24 mouse cellular contexts compared by ENCODE assay signal in the genomic region with DNA sequence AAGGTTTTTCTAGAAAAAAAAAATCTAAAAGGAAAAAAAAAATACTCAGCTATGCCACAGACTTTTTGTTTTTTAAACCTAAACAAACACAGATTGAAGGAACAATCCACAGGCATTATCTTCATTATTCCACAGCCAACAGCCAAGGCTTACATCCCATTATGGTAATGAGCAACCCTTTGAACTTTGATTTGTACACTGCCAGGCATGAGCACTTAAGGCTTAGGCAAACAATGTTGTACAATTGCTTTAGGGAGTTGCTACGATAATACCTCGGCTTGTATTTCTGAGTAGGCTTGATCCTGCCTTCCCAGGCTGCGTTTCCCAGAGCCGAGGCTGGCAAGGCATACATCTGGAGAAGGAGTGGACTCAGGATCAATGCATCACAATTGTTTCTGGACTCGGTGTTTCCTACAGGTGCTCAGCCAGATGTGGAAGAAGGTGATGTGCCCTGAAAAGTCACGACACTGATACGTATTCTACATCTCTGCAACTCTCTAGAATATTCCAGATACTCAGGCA.
A peak's percentile ranks its signal among the peaks of the same experiment; 100 is the strongest.
DNase-seq lines count a peak whose midpoint lies in the region; ATAC-seq and TF ChIP-seq lines count a peak whose summit lies in the region.
"Had no signal": no experiment of that assay in that cellular context is flagged by ENCODE, and none has a peak within 500 bp of the region (broad histone marks: within the 10 kb centered on the region; RNA-seq: fewer than 3 reads in every experiment).

No protein-coding gene starts in this region.

- H3K4me2 ChIP-seq in embryonic facial prominence, embryonic 11.5 days (ENCODE audit: low read depth, low read length) = no peak overlapping the region
- H3K4me2 ChIP-seq in midbrain, embryonic 11.5 days = no peak overlapping the region
- H3K4me2 ChIP-seq in midbrain, postnatal 0 days (ENCODE audit: low read depth, low read length, poor library complexity, severe bottlenecking) = no peak overlapping the region
- no peak overlapping the region for H3K4me2 ChIP-seq in midbrain, embryonic 13.5 days (replicated peaks)
- H3K4me2 ChIP-seq in stomach, postnatal 0 days (replicated peaks; ENCODE audit: low read depth) = no peak overlapping the region
- H3K4me2 ChIP-seq: heart, embryonic 15.5 days; kidney, embryonic 15.5 days; limb, embryonic 13.5 days had no signal

- TF ChIP-seq CTCF in midbrain, postnatal 0 days (IDR thresholded peaks at IDR 0.05) = no peak
- no peak for TF ChIP-seq CTCF in stomach, postnatal 0 days (IDR thresholded peaks at IDR 0.05; ENCODE audit: low read depth)

- ATAC-seq in embryonic facial prominence, embryonic 11.5 days (replicated peaks; ENCODE audit: insufficient number of reproducible peaks, low FRiP score, low TSS enrichment, low read depth) = no peak
- peak; percentile 92 for ATAC-seq in midbrain, embryonic 11.5 days (ENCODE audit: low FRiP score)
- no peak for ATAC-seq in midbrain, postnatal 0 days (ENCODE audit: low FRiP score)
- peak; percentile 72; the same call in 1 of the 2 replicates for ATAC-seq in midbrain, embryonic 13.5 days
- peak; percentile 91 for ATAC-seq in stomach, postnatal 0 days (ENCODE audit: low FRiP score, low TSS enrichment)
- ATAC-seq: activated CD4-positive, CD25-positive, alpha-beta regulatory T cell, adult 4 months; CD4-positive, CD25-positive, alpha-beta regulatory T cell, adult 4 months; Patski had no signal

- no peak overlapping the region for H3K4me3 ChIP-seq in embryonic facial prominence, embryonic 11.5 days (ENCODE audit: low read depth, low read length)
- H3K4me3 ChIP-seq in embryonic facial prominence, embryonic 10.5 days = no peak overlapping the region
- H3K4me3 ChIP-seq in midbrain, embryonic 11.5 days (ENCODE audit: low read depth, low read length) = no peak overlapping the region
- H3K4me3 ChIP-seq in midbrain, postnatal 0 days (ENCODE audit: low read depth, low read length) = no peak overlapping the region
- H3K4me3 ChIP-seq in midbrain, embryonic 13.5 days (replicated peaks) = no peak overlapping the region
- no peak overlapping the region for H3K4me3 ChIP-seq in stomach, postnatal 0 days (ENCODE audit: low read depth, low read length)
- H3K4me3 ChIP-seq: erythroblast, embryonic 14.5 days; heart, embryonic 15.5 days; kidney, embryonic 15.5 days; limb, embryonic 13.5 days had no signal

- H3K4me1 ChIP-seq in embryonic facial prominence, embryonic 11.5 days (ENCODE audit: control insufficient read depth, insufficient read depth, low read length) = no peaks in the 10 kb centered on the region
- H3K4me1 ChIP-seq in embryonic facial prominence, embryonic 10.5 days = no peaks in the 10 kb centered on the region
- no peaks in the 10 kb centered on the region for H3K4me1 ChIP-seq in midbrain, embryonic 11.5 days (ENCODE audit: control insufficient read depth, insufficient read depth, low read length)
- H3K4me1 ChIP-seq in midbrain, postnatal 0 days (ENCODE audit: insufficient read depth, low read length) = no peaks in the 10 kb centered on the region
- H3K4me1 ChIP-seq in midbrain, embryonic 13.5 days (replicated peaks) = 0 out of 2 replicates have a peak, but pooled peaks cover 8% of the 10 kb centered on the region
- H3K4me1 ChIP-seq in stomach, postnatal 0 days (replicated peaks; ENCODE audit: control insufficient read depth, insufficient read depth) = no peaks in the 10 kb centered on the region
- H3K4me1 ChIP-seq: heart, embryonic 15.5 days; kidney, embryonic 15.5 days; limb, embryonic 13.5 days had no signal

- H3K27me3 ChIP-seq in embryonic facial prominence, embryonic 11.5 days (ENCODE audit: control insufficient read depth, insufficient read depth, low read length) = no peaks in the 10 kb centered on the region
- no peaks in the 10 kb centered on the region for H3K27me3 ChIP-seq in embryonic facial prominence, embryonic 10.5 days (replicated peaks; ENCODE audit: low read depth, poor library complexity, severe bottlenecking)
- no peaks in the 10 kb centered on the region for H3K27me3 ChIP-seq in midbrain, embryonic 11.5 days (ENCODE audit: control insufficient read depth, insufficient read depth, low read length)
- no peaks in the 10 kb centered on the region for H3K27me3 ChIP-seq in midbrain, postnatal 0 days (ENCODE audit: insufficient read depth, low read length)
- H3K27me3 ChIP-seq in midbrain, embryonic 13.5 days = no peaks in the 10 kb centered on the region
- no peaks in the 10 kb centered on the region for H3K27me3 ChIP-seq in stomach, postnatal 0 days (ENCODE audit: control insufficient read depth, insufficient read depth, low read length)
- H3K27me3 ChIP-seq: heart, embryonic 15.5 days; kidney, embryonic 15.5 days; limb, embryonic 13.5 days had no signal

- WGBS in embryonic facial prominence, embryonic 11.5 days = 52% methylated on average over 7 of the region's 7 CpGs
- 65% methylated on average over 7 of the region's 7 CpGs for WGBS in embryonic facial prominence, embryonic 10.5 days
- 49% methylated on average over 7 of the region's 7 CpGs for WGBS in midbrain, embryonic 11.5 days
- WGBS in midbrain, postnatal 0 days = 32% methylated on average over 7 of the region's 7 CpGs
- WGBS in midbrain, embryonic 13.5 days = 32% methylated on average over 7 of the region's 7 CpGs
- 42% methylated on average over 7 of the region's 7 CpGs for WGBS in stomach, postnatal 0 days

- no peaks in the 10 kb centered on the region for H3K9me3 ChIP-seq in embryonic facial prominence, embryonic 11.5 days (replicated peaks; ENCODE audit: control insufficient read depth, low read length)
- H3K9me3 ChIP-seq in embryonic facial prominence, embryonic 10.5 days = no peaks in the 10 kb centered on the region
- H3K9me3 ChIP-seq in midbrain, embryonic 11.5 days (ENCODE audit: control insufficient read depth, low read length) = no peaks in the 10 kb centered on the region
- no peaks in the 10 kb centered on the region for H3K9me3 ChIP-seq in midbrain, postnatal 0 days (ENCODE audit: low read length)
- no peaks in the 10 kb centered on the region for H3K9me3 ChIP-seq in midbrain, embryonic 13.5 days
- no peaks in the 10 kb centered on the region for H3K9me3 ChIP-seq in stomach, postnatal 0 days (ENCODE audit: control insufficient read depth, low read length)
- H3K9me3 ChIP-seq: heart, embryonic 15.5 days; kidney, embryonic 15.5 days; limb, embryonic 13.5 days had no signal

- DNase-seq in embryonic facial prominence, embryonic 11.5 days (ENCODE audit: low spot score) = peak; percentile 31
- DNase-seq in embryonic facial prominence, embryonic 10.5 days (ENCODE audit: low spot score) = no peak
- no peak for DNase-seq in midbrain, embryonic 11.5 days (ENCODE audit: low spot score, missing footprints)
- no peak for DNase-seq in midbrain, postnatal 0 days (ENCODE audit: low spot score)
- peak; percentile 60 for DNase-seq in stomach, postnatal 0 days (ENCODE audit: low spot score)
- no peak for DNase-seq in layer of hippocampus, adult 11-12 months (ENCODE audit: low spot score)
- DNase-seq in gastrocnemius, postnatal 36 days = no peak
- DNase-seq: adrenal gland, postnatal 14 days; cerebellum, adult 11 months; cerebellum, postnatal 10 days; gastrocnemius, postnatal 14 days; layer of hippocampus, postnatal 36 days; retina, postnatal 1 day had no signal

- no peaks in the 10 kb centered on the region for H3K36me3 ChIP-seq in embryonic facial prominence, embryonic 11.5 days (replicated peaks; ENCODE audit: control insufficient read depth, insufficient read depth, low read depth, low read length)
- H3K36me3 ChIP-seq in embryonic facial prominence, embryonic 10.5 days (replicated peaks) = no peaks in the 10 kb centered on the region
- H3K36me3 ChIP-seq in midbrain, embryonic 11.5 days (ENCODE audit: control insufficient read depth, insufficient read depth, low read length) = no peaks in the 10 kb centered on the region
- no peaks in the 10 kb centered on the region for H3K36me3 ChIP-seq in midbrain, postnatal 0 days (ENCODE audit: insufficient read depth, low read length)
- H3K36me3 ChIP-seq in midbrain, embryonic 13.5 days = no peaks in the 10 kb centered on the region
- no peaks in the 10 kb centered on the region for H3K36me3 ChIP-seq in stomach, postnatal 0 days (ENCODE audit: control insufficient read depth, insufficient read depth, low read length)
- H3K36me3 ChIP-seq: heart, embryonic 15.5 days; kidney, embryonic 15.5 days; limb, embryonic 13.5 days had no signal

- H3K9ac ChIP-seq in embryonic facial prominence, embryonic 11.5 days (replicated peaks; ENCODE audit: low read length) = no peak overlapping the region
- H3K9ac ChIP-seq in midbrain, embryonic 11.5 days (ENCODE audit: low read length) = no peak overlapping the region
- no peak overlapping the region for H3K9ac ChIP-seq in midbrain, postnatal 0 days (replicated peaks; ENCODE audit: low read length, poor library complexity, severe bottlenecking)
- no peak overlapping the region for H3K9ac ChIP-seq in midbrain, embryonic 13.5 days (replicated peaks)
- no peak overlapping the region for H3K9ac ChIP-seq in stomach, postnatal 0 days (ENCODE audit: low read length)
- H3K9ac ChIP-seq: heart, embryonic 15.5 days; kidney, embryonic 15.5 days; limb, embryonic 13.5 days; liver, embryonic 14.5 days had no signal

- no peak overlapping the region for H3K27ac ChIP-seq in embryonic facial prominence, embryonic 11.5 days (replicated peaks; ENCODE audit: low read depth, low read length)
- no peak overlapping the region for H3K27ac ChIP-seq in embryonic facial prominence, embryonic 10.5 days (replicated peaks)
- H3K27ac ChIP-seq in midbrain, embryonic 11.5 days (ENCODE audit: low read depth, low read length) = no peak overlapping the region
- no peak overlapping the region for H3K27ac ChIP-seq in midbrain, postnatal 0 days (ENCODE audit: low read depth, low read length)
- H3K27ac ChIP-seq in midbrain, embryonic 13.5 days = no peak overlapping the region
- no peak overlapping the region for H3K27ac ChIP-seq in stomach, postnatal 0 days (replicated peaks)
- H3K27ac ChIP-seq: heart, embryonic 15.5 days; kidney, embryonic 15.5 days; layer of hippocampus, adult 2 months; limb, embryonic 13.5 days; liver, embryonic 14.5 days; macrophage had no signal

- intact Hi-C loops in gastrocnemius, postnatal 36 days (cut with DNase I) = no loop called here

- no peak for TF ChIP-seq EP300 in stomach, postnatal 0 days (optimal IDR thresholded peaks at IDR 0.05)

Comparison
In these comparisons a context has a peak if more than half of its experiments do, and no peak if none do; other contexts are left out.
1. ATAC-seq: peak in midbrain, embryonic 11.5 days (single experiment), midbrain, embryonic 13.5 days (single experiment) and stomach, postnatal 0 days (single experiment); none in embryonic facial prominence, embryonic 11.5 days (single experiment) and midbrain, postnatal 0 days (single experiment).
2. DNase-seq: peak in embryonic facial prominence, embryonic 11.5 days (single experiment) and stomach, postnatal 0 days (single experiment); none in embryonic facial prominence, embryonic 10.5 days (single experiment), midbrain, embryonic 11.5 days (single experiment), midbrain, postnatal 0 days (single experiment), layer of hippocampus, adult 11-12 months (single experiment) and gastrocnemius, postnatal 36 days (0 of 2).